Mouse (Mus musculus) ovary, adult 18-20 months (tissue): Measurements from ENCODE around the gene 4930469K13Rik.

Experiments
- DNase-seq: peaks from one replicate; pipeline ENCODE4 v3.0.0; 2022; ENCODE audit warnings: low spot score, mixed read lengths

The 4930469K13Rik gene

GRCm38 (mm10) chr11:34035909-34036658 is 62.3 kb downstream of the 4930469K13Rik start:
- no peak for DNase-seq

GRCm38 (mm10) chr11:34034794-34035193 is 63.6 kb downstream of the 4930469K13Rik start:
- DNase-seq: no peak

- no peak for DNase-seq
These were observed 64.3 kb downstream of the 4930469K13Rik start for GRCm38 (mm10) chr11:34034008-34034505.

GRCm38 (mm10) chr11:34031015-34031805 is 67.1 kb downstream of the 4930469K13Rik start:
- DNase-seq: no peak

- DNase-seq: no peak
These were observed 68.7 kb downstream of the 4930469K13Rik start for GRCm38 (mm10) chr11:34029658-34030057.

GRCm38 (mm10) chr11:34025091-34025490 is 73.3 kb downstream of the 4930469K13Rik start:
- no peak for DNase-seq

GRCm38 (mm10) chr11:34012007-34012652 is 86.2 kb downstream of the 4930469K13Rik start:
- no peak for DNase-seq

GRCm38 (mm10) chr11:34010859-34011172 is 87.5 kb downstream of the 4930469K13Rik start:
- DNase-seq: no peak

- DNase-seq: no peak
These were observed 88.1 kb downstream of the 4930469K13Rik start for GRCm38 (mm10) chr11:34010133-34010858.

GRCm38 (mm10) chr11:34009316-34010087 is 88.9 kb downstream of the 4930469K13Rik start:
- no peak for DNase-seq

GRCm38 (mm10) chr11:34008702-34009101 is 89.7 kb downstream of the 4930469K13Rik start:
- no peak for DNase-seq

- no peak for DNase-seq
These were observed 90.1 kb downstream of the 4930469K13Rik start for GRCm38 (mm10) chr11:34008214-34008613.

GRCm38 (mm10) chr11:34007616-34008015 is 90.7 kb downstream of the 4930469K13Rik start:
- DNase-seq: no peak

GRCm38 (mm10) chr11:34002593-34002965 is 95.8 kb downstream of the 4930469K13Rik start:
- DNase-seq: no peak

- DNase-seq: no peak
These were observed 96.3 kb downstream of the 4930469K13Rik start for GRCm38 (mm10) chr11:34001938-34002592.

GRCm38 (mm10) chr11:34000416-34000815 is 97.9 kb downstream of the 4930469K13Rik start:
- DNase-seq: no peak

GRCm38 (mm10) chr11:33998244-33998643 is 100.1 kb downstream of the 4930469K13Rik start:
- no peak for DNase-seq

GRCm38 (mm10) chr11:33993496-33993895 is 104.9 kb downstream of the 4930469K13Rik start:
- DNase-seq: no peak

GRCm38 (mm10) chr11:33992938-33993337 is 105.4 kb downstream of the 4930469K13Rik start, which contains the start of gene Kcnip1:
Gene Kcnip1 (minus strand): TSS chr11:33993152.
- no peak for DNase-seq

- DNase-seq: no peak
These were observed 108.4 kb downstream of the 4930469K13Rik start for GRCm38 (mm10) chr11:33990002-33990401.

GRCm38 (mm10) chr11:33986525-33986924 is 111.8 kb downstream of the 4930469K13Rik start:
- DNase-seq: no peak
